Mouse (Mus musculus) embryonic fibroblast, embryonic 13.5 days (primary cell): ENCODE measurements around the gene Frmd4a. TPM values are rescaled to one million over a fixed set of nuclear protein-coding genes. Genes with fewer than 3 reads are reported as not detected.

ENCODE experiments used
- H3K27ac ChIP-seq: 2 replicates; pipeline ENCODE4 v1.5.1; 2012; ENCODE audit warnings: low read length, control low read depth, inconsistent platforms; ENCODE audit not compliant: insufficient read depth
- H3K4me1 ChIP-seq: 2 replicates; pipeline ENCODE4 v1.6.1; 2011; ENCODE audit warnings: low read length; ENCODE audit not compliant: control insufficient read depth, insufficient read depth
- H3K4me3 ChIP-seq: 2 replicates; pipeline ENCODE4 v1.5.1; 2011; ENCODE audit warnings: mild to moderate bottlenecking, control low read depth, low read length; ENCODE audit not compliant: insufficient read depth
- CTCF ChIP-seq: IDR thresholded peaks from 2 replicates; pipeline ENCODE4 v1.5.1; 2011; ENCODE audit warnings: mild to moderate bottlenecking, control low read depth, low read length, moderate library complexity, borderline replicate concordance; ENCODE audit not compliant: insufficient read depth
- POLR2A ChIP-seq: IDR thresholded peaks from 2 replicates; pipeline ENCODE4 v1.6.1; 2011; ENCODE audit warnings: low read depth, mild to moderate bottlenecking, control low read depth, low read length, moderate library complexity
- polyA plus RNA-seq: library from polyadenylated mRNA; stranded (reverse); fragments of >200 nt; gene quantifications from 2 replicates; pipeline ENCODE4 v1.2.4, GENCODE M21; 2011; ENCODE audit warnings: low read depth; ENCODE audit not compliant: missing spikeins, insufficient read length

Frmd4a gene
- polyA plus RNA-seq, 1 experiment, result 66.9 TPM

GRCm38 (mm10) chr2:4393046-4393445 is 375.5 kb downstream of the Frmd4a start:
- no peak for TF ChIP-seq POLR2A
- TF ChIP-seq CTCF, result no peak
- Histone ChIP-seq H3K27ac (no peak overlapping the region), H3K4me3 (no peak overlapping the region), H3K4me1 (no peaks in the 10 kb centered on the region; the same call in 1 of the 2 replicates)

GRCm38 (mm10) chr2:4394641-4395040 is 377.1 kb downstream of the Frmd4a start:
- H3K27ac ChIP-seq, result no peak overlapping the region
- no peak for TF ChIP-seq CTCF

GRCm38 (mm10) chr2:4399721-4400120 is 382.2 kb downstream of the Frmd4a start:
- TF ChIP-seq CTCF (no peak), POLR2A (no peak)
- no peak overlapping the region for H3K4me3 ChIP-seq
- peak overlapping the region; percentile 93 for H3K27ac ChIP-seq
- peaks cover 13% of the 10 kb centered on the region for H3K4me1 ChIP-seq

More at GRCm38 (mm10) chr2:4394641-4395040, 377.1 kb downstream of the Frmd4a start:
- no peak overlapping the region for H3K4me3 ChIP-seq
- H3K4me1 ChIP-seq, result peaks cover 9% of the 10 kb centered on the region

- Histone ChIP-seq H3K4me3 (peak overlapping the region; percentile 76), H3K27ac (peak overlapping the region; percentile 93), H3K4me1 (peaks cover 13% of the 10 kb centered on the region)
- peak; percentile 48; the same call in 1 of the 2 replicates for TF ChIP-seq POLR2A
- TF ChIP-seq CTCF, result no peak
Measured at GRCm38 (mm10) chr2:4400771-4401596, 383.5 kb downstream of the Frmd4a start.

GRCm38 (mm10) chr2:4401597-4402581 is 384.4 kb downstream of the Frmd4a start:
- peaks cover 15% of the 10 kb centered on the region for H3K4me1 ChIP-seq
- peak; percentile 77 for TF ChIP-seq POLR2A
- TF ChIP-seq CTCF, result no peak
- H3K27ac ChIP-seq, result peak overlapping the region; percentile 89
- peak overlapping the region; percentile 76 for H3K4me3 ChIP-seq

GRCm38 (mm10) chr2:4406977-4407376 is 389.5 kb downstream of the Frmd4a start:
- no peak for TF ChIP-seq CTCF
- no peak for TF ChIP-seq POLR2A
- no peak overlapping the region for H3K27ac ChIP-seq
- H3K4me3 ChIP-seq, result no peak overlapping the region
- H3K4me1 ChIP-seq, result peaks cover 11% of the 10 kb centered on the region

GRCm38 (mm10) chr2:4409810-4410433 is 392.4 kb downstream of the Frmd4a start:
- Histone ChIP-seq H3K4me1 (peaks cover 13% of the 10 kb centered on the region), H3K27ac (no peak overlapping the region), H3K4me3 (no peak overlapping the region)
- TF ChIP-seq CTCF, result no peak
- no peak for TF ChIP-seq POLR2A

- no peak overlapping the region for H3K27ac ChIP-seq
Measured at GRCm38 (mm10) chr2:4412870-4413595, 395.5 kb downstream of the Frmd4a start.

More at GRCm38 (mm10) chr2:4412870-4413595, 395.5 kb downstream of the Frmd4a start:
- H3K4me1 ChIP-seq, result peaks cover 11% of the 10 kb centered on the region
- no peak overlapping the region for H3K4me3 ChIP-seq
- no peak for TF ChIP-seq POLR2A
